Mouse (Mus musculus): ENCODE measurements around the gene Plekha4.

GRCm38 (mm10) chr7:45492951-45493350, 33.2 kb upstream of the Plekha4 start:
- TF ChIP-seq POLR2A (IDR thresholded peaks at IDR 0.05; ENCODE audit: control insufficient read depth, low read depth, low read length) = no peak
- no peak for TF ChIP-seq CTCF (IDR thresholded peaks at IDR 0.05; ENCODE audit: control insufficient read depth, insufficient read depth, insufficient replicate concordance, low read depth, low read length)

Measured in testis, adult 2 months (tissue).